Mouse (Mus musculus) CH12.LX (cell line): ENCODE measurements around the gene Chchd6. TPM values are rescaled to one million over a fixed set of nuclear protein-coding genes. Genes with fewer than 3 reads are reported as not detected.
A peak's percentile ranks its signal among the peaks of the same experiment; 100 is the strongest.

ENCODE experiments used
- DNase-seq: peaks from one replicate; pipeline ENCODE4 v3.0.0-alpha.2; 2013; ENCODE audit errors: extremely low read depth
- H3K27ac ChIP-seq: 2 replicates; pipeline ENCODE4 v1.5.1; 2012; ENCODE audit warnings: low read depth, mild to moderate bottlenecking, control low read depth, moderate library complexity; ENCODE audit not compliant: insufficient read depth
- H3K27me3 ChIP-seq: replicated peaks from 2 replicates; pipeline ENCODE3; 2012; ENCODE audit warnings: inconsistent platforms
- H3K36me3 ChIP-seq, 2 experiments: replicated peaks in 1 of 2; 2 replicates each; pipeline versions ENCODE3 to v1.6.1; 2012; ENCODE audit warnings: inconsistent platforms in 1 of 2, low read length in 1 of 2, mild to moderate bottlenecking in 1 of 2, mixed read lengths in 1 of 2, moderate library complexity in 1 of 2; ENCODE audit not compliant: control insufficient read depth in 1 of 2, insufficient read depth in 1 of 2
- H3K4me1 ChIP-seq, 2 experiments: 2 replicates each; pipeline ENCODE4 v1.6.1; 2012; ENCODE audit warnings: inconsistent platforms in 1 of 2, moderate library complexity in 1 of 2; ENCODE audit not compliant: insufficient read depth in 2 of 2, control insufficient read depth in 1 of 2
- H3K4me2 ChIP-seq: 2 replicates; pipeline ENCODE4 v1.6.1; 2012; ENCODE audit warnings: low read depth, mild to moderate bottlenecking, control low read depth; ENCODE audit not compliant: poor library complexity, insufficient read depth, severe bottlenecking
- H3K4me3 ChIP-seq, 3 experiments: fragments of 150-350 bp in 1 of 3; sonication (generic) in 1 of 3; replicated peaks in 1 of 3; 2 replicates each; pipeline versions ENCODE3 to v1.5.1; 2011 to 2012; ENCODE audit warnings: low read depth in 2 of 3, low read length in 2 of 3, mild to moderate bottlenecking in 2 of 3, moderate library complexity in 2 of 3, control low read depth in 1 of 3, improper control_type of control experiment in 1 of 3, inconsistent platforms in 1 of 3, mixed read lengths in 1 of 3; ENCODE audit not compliant: poor library complexity in 1 of 3
- H3K79me2 ChIP-seq: replicated peaks from 2 replicates; pipeline ENCODE4 v1.6.1; 2012; ENCODE audit warnings: mild to moderate bottlenecking, moderate library complexity; ENCODE audit not compliant: control insufficient read depth, poor library complexity, insufficient read depth, severe bottlenecking; ENCODE audit errors: extremely low read depth
- H3K9ac ChIP-seq: 2 replicates; pipeline ENCODE4 v1.6.1; 2012; ENCODE audit warnings: low read depth, mild to moderate bottlenecking, control low read depth, moderate library complexity; ENCODE audit not compliant: insufficient read depth
- H3K9me3 ChIP-seq: replicated peaks from 2 replicates; pipeline ENCODE3; 2012; ENCODE audit warnings: low read length, inconsistent platforms, mixed read lengths
- CHD1 ChIP-seq: IDR thresholded peaks from 2 replicates; pipeline ENCODE4 v1.6.1; 2012; ENCODE audit warnings: low read depth, low read length, improper control_type of control experiment, inconsistent platforms
- ETS1 ChIP-seq: conservative IDR thresholded peaks from 2 replicates; pipeline ENCODE4 v1.6.1; 2012; ENCODE audit warnings: low read depth, mild to moderate bottlenecking, inconsistent platforms, low read length, improper control_type of control experiment, moderate library complexity
- IRF4 ChIP-seq: IDR thresholded peaks from 2 replicates; pipeline ENCODE4 v1.6.1; 2014; ENCODE audit warnings: low read depth, mild to moderate bottlenecking, inconsistent platforms, low read length, improper control_type of control experiment
- KAT2A ChIP-seq: IDR thresholded peaks from 2 replicates; pipeline ENCODE4 v1.6.1; 2012; ENCODE audit warnings: low read length, improper control_type of control experiment, inconsistent platforms; ENCODE audit not compliant: insufficient replicate concordance
- MAZ ChIP-seq: IDR thresholded peaks from 2 replicates; pipeline ENCODE4 v1.6.1; 2012; ENCODE audit warnings: low read depth, mild to moderate bottlenecking, inconsistent platforms, low read length, improper control_type of control experiment, moderate library complexity
- MEF2A ChIP-seq: IDR thresholded peaks from 2 replicates; pipeline ENCODE4 v1.6.1; 2014; ENCODE audit warnings: low read depth, mild to moderate bottlenecking, inconsistent platforms, low read length, improper control_type of control experiment, borderline replicate concordance
- MXI1 ChIP-seq: IDR thresholded peaks from 2 replicates; pipeline ENCODE4 v1.6.1; 2011; ENCODE audit warnings: mild to moderate bottlenecking, low read depth, low read length, improper control_type of control experiment
- POLR2A ChIP-seq: IDR thresholded peaks from 2 replicates; pipeline ENCODE4 v1.6.1; 2011; ENCODE audit warnings: low read depth, mild to moderate bottlenecking, improper control_type of control experiment, low read length
- POLR2AphosphoS2 ChIP-seq: IDR thresholded peaks from 2 replicates; pipeline ENCODE4 v1.6.1; 2011; ENCODE audit warnings: low read depth, low read length, improper control_type of control experiment
- RAD21 ChIP-seq: IDR thresholded peaks from 2 replicates; pipeline ENCODE4 v1.6.1; 2011; ENCODE audit warnings: low read depth, mild to moderate bottlenecking, low read length, improper control_type of control experiment, moderate library complexity
- SMC3 ChIP-seq: IDR thresholded peaks from 2 replicates; pipeline ENCODE4 v1.6.1; 2011; ENCODE audit warnings: low read depth, low read length, improper control_type of control experiment
- UBTF ChIP-seq: IDR thresholded peaks from 2 replicates; pipeline ENCODE4 v1.6.1; 2012; ENCODE audit warnings: low read depth, mild to moderate bottlenecking, inconsistent platforms, low read length, improper control_type of control experiment, moderate library complexity
- USF2 ChIP-seq: conservative IDR thresholded peaks from 2 replicates; pipeline ENCODE4 v1.6.1; 2011; ENCODE audit warnings: low read depth, low read length, improper control_type of control experiment
- ZC3H11A ChIP-seq: IDR thresholded peaks from 2 replicates; pipeline ENCODE4 v1.6.1; 2012; ENCODE audit warnings: low read depth, mild to moderate bottlenecking, inconsistent platforms, low read length, improper control_type of control experiment
- ZKSCAN1 ChIP-seq: IDR thresholded peaks from 2 replicates; pipeline ENCODE4 v1.6.1; 2012; ENCODE audit warnings: low read depth, inconsistent platforms, low read length, improper control_type of control experiment, borderline replicate concordance
- dilution Hi-C: fragments of 300-500 bp; cut with MboI; formaldehyde crosslinking; loops from 2 replicates; pipeline ENCODE4 v1.14.3; 2020; ENCODE audit warnings: low sequenced_read_pairs; ENCODE audit not compliant: extremely low pct_unique_long_range_greater_than_20kb, extremely low pct_ligation_motif_present
- in situ Hi-C: fragments of 300-500 bp; cut with MboI; formaldehyde crosslinking; loops from 3 replicates; pipeline ENCODE4 v1.14.3; 2019; ENCODE audit warnings: low sequenced_read_pairs, low pct_ligation_motif_present, low pct_unique_long_range_greater_than_20kb, mixed read lengths
- polyA plus RNA-seq: library from polyadenylated mRNA; unstranded; fragments of >175 nt; gene quantifications from 2 replicates; pipeline ENCODE4 v1.2.1, GENCODE M21; 2012; ENCODE audit warnings: low read depth; ENCODE audit not compliant: insufficient read length
- total RNA-seq, 2 experiments: library from RNA; depleted of rRNA; stranded (reverse); fragments of 300-350 nt in 1 of 2; fragments of >200 nt in 1 of 2; gene quantifications; 2 replicates each; pipeline ENCODE4 v1.2.3; 2012 to 2014

The Chchd6 gene
- total and polyA plus RNA-seq, 3 experiments, result 33.3 to 41.5 (median 41.3) TPM

GRCm38 (mm10) chr6:89344613-89345485, 250.6 kb downstream of the Chchd6 start:
- in situ Hi-C loops (no loop called here), dilution Hi-C loops (no loop called here)
- no peak overlapping the region for H3K9ac ChIP-seq
- no peak overlapping the region for H3K4me3 ChIP-seq
- DNase-seq, result no peak
- H3K27ac ChIP-seq, result no peak overlapping the region
- peaks cover 7 to 29% of the 10 kb centered on the region in 2 experiments for H3K4me1 ChIP-seq
- no peak overlapping the region for H3K4me2 ChIP-seq
- TF ChIP-seq MEF2A (no peak), ZKSCAN1 (no peak), MAZ (no peak), POLR2AphosphoS2 (no peak), IRF4 (no peak), POLR2A (no peak), SMC3 (no peak), USF2 (no peak), UBTF (no peak), CHD1 (no peak)
- H3K9me3 ChIP-seq, result no peaks in the 10 kb centered on the region
- peaks cover 49 to 100% of the 10 kb centered on the region in 2 experiments for H3K36me3 ChIP-seq
- no peaks in the 10 kb centered on the region for H3K79me2 ChIP-seq
- no peaks in the 10 kb centered on the region for H3K27me3 ChIP-seq

GRCm38 (mm10) chr6:89341981-89342380, 253.5 kb downstream of the Chchd6 start:
- TF ChIP-seq RAD21, result no peak
- no peak for TF ChIP-seq KAT2A
- no peak for TF ChIP-seq MEF2A
- TF ChIP-seq ETS1, result no peak
- TF ChIP-seq, all 38 proteins: peak for 0
- Histone ChIP-seq H3K27ac (no peak overlapping the region), H3K4me3 (no peak overlapping the region), H3K36me3 (peaks cover 56 to 100% of the 10 kb centered on the region in 2 experiments), H3K4me1 (peaks cover 14 to 47% of the 10 kb centered on the region in 2 experiments), H3K79me2 (no peaks in the 10 kb centered on the region), H3K27me3 (no peaks in the 10 kb centered on the region), H3K4me2 (no peak overlapping the region), H3K9ac (no peak overlapping the region), H3K9me3 (no peaks in the 10 kb centered on the region)
- DNase-seq, result no peak
- dilution Hi-C loops, result no loop called here
- in situ Hi-C loops, result no loop called here

- in situ Hi-C loops, result no loop called here
- no peaks in the 10 kb centered on the region for H3K79me2 ChIP-seq
- H3K27ac ChIP-seq, result no peak overlapping the region
- no peak for TF ChIP-seq ZC3H11A
- peak; percentile 11 for TF ChIP-seq SMC3
- no peak for TF ChIP-seq MXI1
- TF ChIP-seq, all 38 proteins: peak for 1
- no peaks in the 10 kb centered on the region for H3K27me3 ChIP-seq
- no peak overlapping the region for H3K9ac ChIP-seq
- peaks cover 69 to 98% of the 10 kb centered on the region in 2 experiments for H3K36me3 ChIP-seq
- dilution Hi-C loops, result no loop called here
- H3K4me2 ChIP-seq, result no peak overlapping the region
- DNase-seq, result no peak
- H3K4me3 ChIP-seq, result no peak overlapping the region
- H3K9me3 ChIP-seq, result no peaks in the 10 kb centered on the region
- H3K4me1 ChIP-seq, result peaks cover 23 to 63% of the 10 kb centered on the region in 2 experiments
These were observed 256.0 kb downstream of the Chchd6 start for GRCm38 (mm10) chr6:89339447-89339846.
